Mouse (Mus musculus) megakaryocyte, embryonic 14.5 days (primary cell): ENCODE measurements around the gene 2610028H24Rik.

Experiments used
- FLI1 ChIP-seq: IDR thresholded peaks from 2 replicates; pipeline ENCODE4 v1.6.1; 2012; ENCODE audit warnings: low read length, inconsistent platforms, mixed read lengths
- GATA1 ChIP-seq: IDR thresholded peaks from 3 replicates; pipeline ENCODE4 v1.6.1; 2012; ENCODE audit warnings: mixed read lengths, low read length, inconsistent platforms, borderline replicate concordance

DNA sequence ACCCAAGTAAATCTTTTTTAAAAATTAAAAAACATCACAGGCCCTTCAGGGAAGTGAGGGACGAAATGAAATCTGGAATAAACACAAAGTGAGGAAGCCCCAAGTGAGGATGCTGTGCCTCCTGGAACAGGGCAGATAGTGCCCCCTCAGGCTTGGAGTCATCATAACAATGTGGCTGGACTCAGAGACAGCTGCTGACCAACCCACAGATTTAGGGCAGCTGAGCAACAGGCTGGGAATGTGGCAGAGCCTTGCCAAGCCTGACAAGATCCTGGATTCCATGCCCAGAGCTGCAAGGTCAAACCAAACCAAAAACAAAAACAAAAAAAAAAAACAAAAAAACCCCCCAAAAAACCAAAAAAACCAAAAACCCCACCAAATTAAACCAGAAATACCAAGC is 12.4 kb downstream of the 2610028H24Rik start:
- TF ChIP-seq GATA1 (no peak), FLI1 (no peak)
